Mouse (Mus musculus) C2C12 (cell line): ENCODE results near the gene Egflam. TPM values are rescaled to one million over a fixed set of nuclear protein-coding genes. Genes with fewer than 3 reads are reported as not detected.

Source experiments
- H3K27me3 ChIP-seq: one replicate; pipeline ENCODE4 v1.6.1; 2011; ENCODE audit not compliant: control insufficient read depth, insufficient read depth, insufficient read length
- H3K36me3 ChIP-seq: one replicate; pipeline ENCODE4 v1.6.1; 2011; ENCODE audit not compliant: control insufficient read depth, insufficient read depth
- H3K4me3 ChIP-seq: one replicate; pipeline ENCODE4 v1.5.1; 2011; ENCODE audit warnings: mild to moderate bottlenecking, control low read depth; ENCODE audit not compliant: poor library complexity, insufficient read depth, severe bottlenecking
- H3K79me2 ChIP-seq: one replicate; pipeline ENCODE4 v1.6.1; 2011; ENCODE audit not compliant: control insufficient read depth, insufficient read depth
- H3K79me3 ChIP-seq: one replicate; pipeline ENCODE4 v1.6.1; 2011; ENCODE audit warnings: low read depth, control low read depth
- H3ac ChIP-seq: one replicate; pipeline ENCODE3; 2011; ENCODE audit warnings: low read depth; ENCODE audit not compliant: control insufficient read depth, insufficient read length
- CEBPB ChIP-seq: IDR thresholded peaks from one replicate; pipeline ENCODE4 v1.6.1; 2011; ENCODE audit warnings: low read depth, mild to moderate bottlenecking, control low read depth, moderate library complexity
- CTCF ChIP-seq: IDR thresholded peaks from one replicate; pipeline ENCODE4 v1.5.1; 2011; ENCODE audit not compliant: control insufficient read depth, insufficient read depth, insufficient read length
- FOSL1 ChIP-seq: IDR thresholded peaks from one replicate; pipeline ENCODE4 v1.8.0; 2011; ENCODE audit warnings: mild to moderate bottlenecking, low read length; ENCODE audit not compliant: poor library complexity, insufficient read depth, severe bottlenecking
- MAX ChIP-seq: IDR thresholded peaks from one replicate; pipeline ENCODE4 v1.6.1; 2011; ENCODE audit warnings: mild to moderate bottlenecking, control low read depth
- MYOD1 ChIP-seq: IDR thresholded peaks from one replicate; pipeline ENCODE4 v1.6.1; 2011; ENCODE audit warnings: low read depth; ENCODE audit not compliant: control insufficient read depth, insufficient read length
- MYOG ChIP-seq: IDR thresholded peaks from one replicate; pipeline ENCODE4 v1.6.1; 2011; ENCODE audit not compliant: control insufficient read depth, insufficient read length; ENCODE audit errors: extremely low read depth
- USF1 ChIP-seq: IDR thresholded peaks from one replicate; pipeline ENCODE4 v1.6.1; 2011; ENCODE audit warnings: low read depth, mild to moderate bottlenecking, control low read depth, moderate library complexity
- polyA plus RNA-seq: library from polyadenylated mRNA; unstranded; fragments of >200 nt; fragmentation: generic; extraction: Trizol; gene quantifications from one replicate; pipeline ENCODE4 v1.2.1, GENCODE M21; 2012; ENCODE audit warnings: missing spikeins

Egflam gene
- polyA plus RNA-seq, 1 experiment, result 0.11 TPM

DNA sequence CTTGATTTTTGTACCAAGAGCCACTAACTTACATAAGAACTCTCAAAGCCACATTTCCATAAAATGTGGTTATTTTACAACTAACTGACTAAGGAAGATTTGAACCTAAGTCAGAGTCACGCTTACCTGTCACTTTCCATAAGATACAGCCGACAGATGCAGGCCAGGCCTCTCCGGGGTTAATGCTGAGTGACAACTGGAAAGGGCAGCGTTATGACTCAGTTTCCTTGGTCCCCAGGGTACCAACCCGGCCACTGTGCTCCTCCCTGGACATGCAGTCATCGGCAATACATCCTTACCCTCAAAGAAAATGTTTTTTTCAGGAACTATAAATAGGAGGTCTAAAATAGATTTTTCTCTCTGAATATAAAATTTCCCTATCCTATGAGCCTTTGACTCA is 197.9 kb downstream of the Egflam start:
- H3K79me2 ChIP-seq, result no peaks in the 10 kb centered on the region
- H3K36me3 ChIP-seq, result no peaks in the 10 kb centered on the region
- no peak overlapping the region for H3ac ChIP-seq
- no peak overlapping the region for H3K4me3 ChIP-seq
- no peak for TF ChIP-seq CEBPB
- no peak for TF ChIP-seq MYOG
- no peak for TF ChIP-seq CTCF
- peak; percentile 70 for TF ChIP-seq FOSL1
- TF ChIP-seq MYOD1, result peak; percentile 100
- no peak for TF ChIP-seq USF1
- no peak for TF ChIP-seq MAX
- no peaks in the 10 kb centered on the region for H3K79me3 ChIP-seq
- H3K27me3 ChIP-seq, result no peaks in the 10 kb centered on the region

DNA sequence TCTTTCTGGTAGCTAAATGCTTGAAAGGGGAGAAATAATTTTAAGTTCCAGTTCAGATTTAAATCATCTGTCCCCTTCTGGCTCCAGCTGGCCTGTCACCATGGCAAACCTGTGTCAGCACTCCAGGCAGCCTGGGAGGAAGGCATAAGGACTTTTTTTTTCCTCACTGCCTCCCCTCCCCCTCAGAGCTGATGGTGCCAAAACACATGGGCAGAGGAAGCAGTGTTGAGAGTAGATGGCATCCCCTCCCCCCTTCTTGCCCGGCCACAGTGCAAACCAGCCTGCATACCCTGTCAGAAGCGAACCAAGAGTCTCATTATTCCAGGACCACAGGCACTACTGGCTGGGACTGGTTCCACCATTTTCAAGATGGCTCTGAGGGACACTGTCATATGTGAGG is 199.4 kb downstream of the Egflam start:
- Histone ChIP-seq H3K79me2 (no peaks in the 10 kb centered on the region), H3K27me3 (no peaks in the 10 kb centered on the region), H3K36me3 (no peaks in the 10 kb centered on the region), H3K4me3 (no peak overlapping the region), H3K79me3 (no peaks in the 10 kb centered on the region), H3ac (no peak overlapping the region)
- TF ChIP-seq MYOD1 (no peak), MYOG (no peak), MAX (no peak), FOSL1 (no peak), USF1 (no peak), CTCF (no peak), CEBPB (no peak)

DNA sequence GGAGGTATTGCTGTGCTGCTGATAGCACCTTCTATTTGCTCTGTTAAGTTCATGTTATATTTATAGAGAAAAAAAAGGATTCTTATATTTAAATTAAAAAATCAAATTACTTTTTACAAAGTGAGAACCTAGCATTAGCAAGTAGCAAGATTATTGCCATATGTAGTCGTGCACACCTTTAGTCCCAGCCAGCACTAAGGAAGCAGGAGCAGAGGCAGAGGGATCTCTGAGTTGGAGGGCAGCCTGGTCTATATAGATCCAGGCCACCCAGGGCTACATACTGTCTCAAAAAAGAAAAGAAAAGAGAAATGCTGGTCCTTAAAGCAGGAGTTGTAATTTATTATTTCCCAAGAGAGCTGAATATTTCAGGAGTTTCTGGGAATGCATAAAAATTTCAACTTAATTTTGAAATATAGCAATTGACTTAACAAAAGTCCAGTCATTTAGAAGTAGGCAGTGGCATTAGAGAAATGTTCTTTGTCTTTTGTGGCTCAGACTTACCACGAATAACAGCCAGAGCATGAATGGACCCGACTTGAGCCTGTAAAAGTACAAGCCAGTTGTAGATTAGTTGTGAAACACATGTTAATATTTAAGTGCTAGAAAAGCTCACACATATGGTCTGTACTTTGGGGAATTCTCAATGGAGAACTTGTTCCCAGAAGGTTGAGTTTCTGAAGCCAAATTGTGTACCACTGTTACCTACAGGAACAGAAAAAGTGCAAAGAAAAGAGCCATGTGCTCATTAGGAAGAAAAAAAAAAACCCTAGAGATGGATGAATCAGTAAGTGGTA is 200.3 kb downstream of the Egflam start:
- Histone ChIP-seq H3K36me3 (no peaks in the 10 kb centered on the region), H3K79me2 (no peaks in the 10 kb centered on the region), H3K27me3 (no peaks in the 10 kb centered on the region), H3K79me3 (no peaks in the 10 kb centered on the region), H3K4me3 (no peak overlapping the region), H3ac (no peak overlapping the region)
- no peak for TF ChIP-seq FOSL1
- TF ChIP-seq MYOD1, result no peak
- no peak for TF ChIP-seq MYOG
- no peak for TF ChIP-seq CEBPB
- TF ChIP-seq MAX, result no peak
- no peak for TF ChIP-seq USF1
- TF ChIP-seq CTCF, result no peak

DNA sequence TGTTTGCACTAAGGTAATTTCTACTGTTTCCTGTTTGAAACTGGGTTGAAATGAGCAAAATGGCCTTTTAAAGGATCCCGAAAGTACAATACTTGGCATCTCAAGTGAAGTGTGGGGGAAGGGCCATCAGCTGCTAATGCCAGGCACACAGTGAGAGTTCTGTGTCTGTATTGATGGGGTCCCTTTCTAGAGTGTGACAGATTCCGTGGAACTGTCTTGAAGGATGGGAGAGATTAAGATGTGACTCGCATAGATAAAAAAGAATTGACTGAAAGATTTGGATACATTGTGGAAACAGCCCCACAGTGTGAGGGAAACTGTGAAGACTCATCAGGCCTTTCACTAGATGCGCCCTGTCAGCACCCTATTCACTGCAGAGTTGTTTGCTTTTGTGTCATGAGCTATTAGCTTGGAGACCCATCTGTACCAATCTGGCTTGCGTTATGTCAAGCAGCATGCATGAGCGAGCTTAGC is 203.4 kb downstream of the Egflam start:
- H3K79me2 ChIP-seq, result no peaks in the 10 kb centered on the region
- H3K27me3 ChIP-seq, result no peaks in the 10 kb centered on the region

DNA sequence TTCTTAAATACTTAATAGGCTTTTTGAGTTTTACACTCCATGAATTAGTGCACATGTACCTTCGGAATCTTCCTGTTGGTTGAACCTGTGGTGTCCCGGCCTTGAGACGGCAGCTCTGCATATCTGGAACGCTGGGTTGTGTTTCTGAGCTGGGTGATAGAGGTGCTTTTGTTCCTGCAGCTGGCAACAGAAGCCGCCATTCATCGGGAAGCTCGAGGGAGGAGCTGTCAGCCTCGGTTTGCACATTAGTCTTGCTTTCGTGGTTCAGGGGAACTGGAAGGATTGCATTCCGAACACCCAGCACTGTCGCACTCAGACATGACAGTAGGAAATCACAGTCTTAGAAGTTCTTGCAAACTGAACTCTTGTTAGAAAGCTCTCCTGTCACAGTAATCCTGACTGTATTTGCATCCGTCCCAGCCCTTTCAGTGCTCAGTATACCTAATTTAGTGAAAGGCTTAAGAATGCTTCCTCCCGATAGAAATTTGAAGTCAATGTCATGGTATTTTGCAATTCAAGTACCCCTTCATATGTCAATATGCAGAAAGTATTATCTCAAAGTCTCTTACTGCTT is 204.0 kb downstream of the Egflam start:
- H3K79me2 ChIP-seq, result no peaks in the 10 kb centered on the region
- TF ChIP-seq MYOG (no peak), MYOD1 (no peak)
- no peak overlapping the region for H3K4me3 ChIP-seq
- H3K27me3 ChIP-seq, result no peaks in the 10 kb centered on the region
- H3K36me3 ChIP-seq, result peaks cover 10% of the 10 kb centered on the region
- no peak overlapping the region for H3ac ChIP-seq
- H3K79me3 ChIP-seq, result no peaks in the 10 kb centered on the region

More for the DNA sequence above, 203.4 kb downstream of the Egflam start:
- H3ac ChIP-seq, result no peak overlapping the region
- peaks cover 9% of the 10 kb centered on the region for H3K36me3 ChIP-seq
- TF ChIP-seq MYOD1 (no peak), CEBPB (no peak), CTCF (no peak)
- no peak overlapping the region for H3K4me3 ChIP-seq
- H3K79me3 ChIP-seq, result no peaks in the 10 kb centered on the region

DNA sequence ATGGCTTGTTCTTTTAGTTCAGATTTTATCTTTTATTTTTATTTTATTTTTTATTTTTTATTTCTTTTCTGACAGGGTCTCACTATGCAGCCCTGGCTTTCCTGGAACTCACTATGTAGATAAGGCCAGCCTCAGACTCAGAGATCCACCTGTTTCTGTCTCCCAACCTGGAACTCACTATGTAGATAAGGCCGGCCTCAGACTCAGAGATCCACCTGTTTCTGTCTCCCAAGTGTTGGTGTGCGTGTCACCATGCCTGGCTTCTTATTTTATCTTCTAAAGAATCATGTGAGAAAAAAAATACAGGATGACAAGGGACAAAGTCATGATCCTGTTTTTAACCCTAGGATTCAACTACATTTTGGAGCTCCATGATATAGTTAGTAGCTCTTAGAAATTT is 205.6 kb downstream of the Egflam start:
- peaks cover 10% of the 10 kb centered on the region for H3K36me3 ChIP-seq
- TF ChIP-seq MYOG (no peak), MAX (no peak), CTCF (no peak), MYOD1 (no peak), CEBPB (no peak), FOSL1 (no peak), USF1 (no peak)
- H3K4me3 ChIP-seq, result no peak overlapping the region
- no peak overlapping the region for H3ac ChIP-seq
- H3K27me3 ChIP-seq, result no peaks in the 10 kb centered on the region
- H3K79me2 ChIP-seq, result no peaks in the 10 kb centered on the region
- H3K79me3 ChIP-seq, result no peaks in the 10 kb centered on the region
